Mouse (Mus musculus) ES-E14 (cell line): Measurements from ENCODE around the gene Dnah11. TPM values are rescaled to one million over a fixed set of nuclear protein-coding genes. Genes with fewer than 3 reads are reported as not detected.

Experiments
- DNase-seq: peaks from one replicate; pipeline ENCODE4 v3.0.0-alpha.2; 2013; ENCODE audit warnings: low read depth, low spot score
- H3K27ac ChIP-seq: 2 replicates; pipeline ENCODE4 v1.5.1; 2012; ENCODE audit warnings: low read depth, mild to moderate bottlenecking, low read length, moderate library complexity, mixed read lengths; ENCODE audit not compliant: poor library complexity, insufficient read depth, severe bottlenecking
- H3K36me3 ChIP-seq: 2 replicates; pipeline ENCODE4 v1.6.1; 2012; ENCODE audit warnings: mild to moderate bottlenecking, low read length, moderate library complexity, mixed read lengths; ENCODE audit not compliant: control insufficient read depth, poor library complexity, insufficient read depth, severe bottlenecking
- H3K4me1 ChIP-seq, 2 experiments: fragments of 150-350 bp in 1 of 2; sonication (generic) in 1 of 2; 2 replicates each; pipeline ENCODE4 v1.6.1; 2012; ENCODE audit warnings: low read length in 2 of 2, mild to moderate bottlenecking in 1 of 2, mixed read lengths in 1 of 2; ENCODE audit not compliant: control insufficient read depth in 2 of 2, insufficient read depth in 2 of 2, poor library complexity in 1 of 2
- H3K4me3 ChIP-seq, 2 experiments: fragments of 150-350 bp in 1 of 2; sonication (generic) in 1 of 2; 2 replicates each; pipeline ENCODE4 v1.5.1; 2012; ENCODE audit warnings: low read length in 2 of 2, low read depth in 1 of 2, mild to moderate bottlenecking in 1 of 2, mixed read lengths in 1 of 2; ENCODE audit not compliant: insufficient read depth in 1 of 2, poor library complexity in 1 of 2, severe bottlenecking in 1 of 2
- H3K9ac ChIP-seq: 2 replicates; pipeline ENCODE4 v1.6.1; 2012; ENCODE audit warnings: low read depth, mild to moderate bottlenecking, low read length, mixed read lengths; ENCODE audit not compliant: poor library complexity, insufficient read depth, severe bottlenecking
- H3K9me3 ChIP-seq: fragments of 150-350 bp; sonication (generic); 2 replicates; pipeline ENCODE4 v1.6.1; 2012; ENCODE audit warnings: low read depth, mild to moderate bottlenecking, low read length; ENCODE audit not compliant: control insufficient read depth, insufficient read depth
- CHD2 ChIP-seq: IDR thresholded peaks from 2 replicates; pipeline ENCODE4 v1.6.1; 2014; ENCODE audit warnings: mild to moderate bottlenecking, low read depth, low read length, inconsistent platforms
- HCFC1 ChIP-seq: IDR thresholded peaks from 2 replicates; pipeline ENCODE4 v1.6.1; 2012; ENCODE audit warnings: low read length, inconsistent platforms, borderline replicate concordance; ENCODE audit not compliant: insufficient read depth
- MAFK ChIP-seq: IDR thresholded peaks from 2 replicates; pipeline ENCODE4 v1.6.1; 2014; ENCODE audit warnings: mild to moderate bottlenecking, low read depth, low read length, inconsistent platforms; ENCODE audit not compliant: insufficient read depth
- ZC3H11A ChIP-seq: IDR thresholded peaks from 2 replicates; pipeline ENCODE4 v1.6.1; 2012; ENCODE audit warnings: low read depth, mild to moderate bottlenecking, inconsistent platforms, low read length, borderline replicate concordance
- ZNF384 ChIP-seq: IDR thresholded peaks from 2 replicates; pipeline ENCODE4 v1.6.1; 2012; ENCODE audit warnings: low read depth, low read length, inconsistent platforms
- in situ Hi-C, 2 experiments: fragments of 600-800 bp; cut with MboI; formaldehyde crosslinking; loops; one replicate each; pipeline ENCODE4 v1.15.1; 2025; ENCODE audit warnings: low sequenced_read_pairs in 2 of 2, inconsistent platforms in 1 of 2; ENCODE audit not compliant: unreplicated experiment in 2 of 2
- total RNA-seq: library from RNA; depleted of rRNA; stranded (reverse); fragments of 300-350 nt; gene quantifications from 2 replicates; pipeline ENCODE4 v1.2.3, GENCODE M21; 2012

Dnah11 gene
- total RNA-seq, 1 experiment: 0.45 TPM

GRCm38 (mm10) chr12:118189535-118189934, 9.3 kb downstream of the Dnah11 start:
- Histone ChIP-seq H3K36me3 (no peaks in the 10 kb centered on the region), H3K9me3 (no peaks in the 10 kb centered on the region), H3K27ac (no peak overlapping the region), H3K4me1 (no peaks in the 10 kb centered on the region; a peak in 1 of 4 replicates), H3K4me3 (no peak overlapping the region), H3K9ac (no peak overlapping the region)
- TF ChIP-seq ZC3H11A (no peak), HCFC1 (no peak), MAFK (peak; percentile 84), ZNF384 (no peak), CHD2 (no peak)
- DNase-seq: no peak
- in situ Hi-C loops: no loop called here

DNA sequence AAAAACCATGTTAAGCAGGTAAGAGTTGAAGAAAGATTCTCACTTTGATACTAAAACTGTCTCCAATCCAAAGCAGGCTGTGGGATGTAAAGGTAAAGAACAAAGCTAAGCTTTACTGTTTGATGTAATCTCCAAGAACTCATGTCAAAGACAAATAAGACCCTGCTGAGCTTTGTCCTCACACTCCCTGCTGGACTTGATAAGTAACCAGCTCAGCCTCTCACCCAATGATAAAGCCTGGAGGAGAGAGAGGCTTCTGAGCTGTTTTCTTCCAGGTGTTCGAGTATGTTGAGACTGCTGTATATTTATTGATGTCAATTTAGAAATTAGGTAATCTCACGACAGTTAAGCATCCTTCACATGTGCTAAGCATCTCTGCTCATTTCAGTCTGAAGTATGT, 11.2 kb downstream of the Dnah11 start:
- Histone ChIP-seq H3K9me3 (no peaks in the 10 kb centered on the region), H3K36me3 (no peaks in the 10 kb centered on the region), H3K27ac (no peak overlapping the region), H3K4me1 (no peaks in the 10 kb centered on the region; a peak in 1 of 4 replicates), H3K4me3 (no peak overlapping the region), H3K9ac (no peak overlapping the region)
- TF ChIP-seq MAFK (no peak), ZNF384 (no peak)
- in situ Hi-C loops: no loop called here
- no peak for DNase-seq

DNA sequence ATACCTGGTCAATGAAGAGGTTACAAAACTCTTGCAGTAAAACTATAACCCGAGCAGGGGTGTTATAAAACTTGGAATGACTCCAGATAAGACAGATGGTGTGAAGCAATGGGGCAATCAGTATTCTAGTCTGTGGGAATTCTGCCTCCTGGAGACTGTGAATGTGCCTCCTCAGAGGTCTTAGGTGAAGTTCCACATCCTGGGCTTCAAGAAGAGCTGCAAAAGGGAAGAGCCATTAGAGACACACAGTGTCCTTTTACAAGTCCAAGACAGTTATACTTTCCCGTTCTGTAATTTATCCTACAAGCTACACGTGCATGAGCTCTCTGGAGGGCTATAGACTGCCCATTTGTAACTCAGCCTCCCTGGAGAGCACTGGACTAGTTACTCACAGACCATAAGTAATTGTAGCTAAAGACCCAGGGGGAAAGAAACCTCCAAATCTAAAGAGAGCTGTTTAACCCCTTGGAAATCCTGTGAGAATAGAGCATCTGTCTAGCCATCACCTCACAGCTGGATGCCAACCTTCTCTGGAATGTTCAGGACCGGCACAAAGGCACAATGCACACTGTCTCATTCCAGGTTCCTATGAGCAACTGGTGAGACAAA, 11.9 kb downstream of the Dnah11 start:
- Histone ChIP-seq H3K9me3 (no peaks in the 10 kb centered on the region), H3K27ac (no peak overlapping the region), H3K4me1 (no peaks in the 10 kb centered on the region; a peak in 1 of 4 replicates), H3K4me3 (no peak overlapping the region), H3K36me3 (no peaks in the 10 kb centered on the region), H3K9ac (no peak overlapping the region)
- in situ Hi-C loops: no loop called here
- no peak for DNase-seq
- peak; percentile 21; the same call in 1 of the 2 replicates for TF ChIP-seq CHD2
- TF ChIP-seq HCFC1: no peak

DNA sequence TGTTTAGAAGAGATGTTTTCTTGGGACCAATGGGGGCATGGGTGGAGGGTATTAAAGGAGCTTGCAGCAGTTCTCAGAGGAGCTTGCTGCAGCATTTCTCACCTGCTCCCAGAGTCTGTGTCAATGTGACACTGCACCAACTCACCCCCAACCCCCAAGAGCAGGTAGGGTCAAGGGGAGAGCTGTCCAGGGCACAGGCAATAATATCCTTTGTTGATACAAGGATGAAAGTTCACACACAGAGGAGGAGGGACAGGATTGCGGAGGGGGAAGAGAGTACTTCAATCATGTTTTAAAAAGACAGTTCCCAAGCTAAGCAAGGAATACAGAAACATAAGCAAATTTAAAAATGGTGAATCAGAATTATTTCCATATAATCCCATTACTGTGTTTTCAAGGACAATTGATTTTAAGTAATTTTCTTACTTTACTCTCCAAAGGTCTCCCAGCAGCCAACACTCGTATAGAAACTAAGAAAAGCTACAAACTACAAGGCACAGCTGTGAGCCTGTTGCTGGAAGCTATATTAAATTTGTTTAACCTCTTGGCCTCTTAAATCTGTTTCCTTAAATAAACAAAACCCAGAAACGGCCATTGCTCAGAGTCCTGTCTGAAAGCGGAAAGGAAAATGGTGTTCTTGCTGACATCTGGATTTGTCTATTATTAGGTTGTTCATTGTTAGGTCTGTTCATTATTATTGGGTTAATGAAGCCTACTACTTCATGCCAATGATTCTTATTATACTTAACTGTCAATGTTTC, 12.5 kb downstream of the Dnah11 start:
- H3K9ac ChIP-seq: no peak overlapping the region
- H3K4me3 ChIP-seq: no peak overlapping the region
- in situ Hi-C loops: no loop called here
- no peak overlapping the region for H3K27ac ChIP-seq
- TF ChIP-seq CHD2 (no peak), ZC3H11A (no peak), ZNF384 (no peak), HCFC1 (no peak), MAFK (no peak)
- H3K36me3 ChIP-seq: no peaks in the 10 kb centered on the region
- no peaks in the 10 kb centered on the region; a peak in 1 of 4 replicates for H3K4me1 ChIP-seq
- no peak for DNase-seq
- no peaks in the 10 kb centered on the region for H3K9me3 ChIP-seq

- H3K4me3 ChIP-seq: no peak overlapping the region
- H3K9ac ChIP-seq: no peak overlapping the region
- H3K9me3 ChIP-seq: no peaks in the 10 kb centered on the region
- H3K36me3 ChIP-seq: no peaks in the 10 kb centered on the region
- no peaks in the 10 kb centered on the region; a peak in 1 of 4 replicates for H3K4me1 ChIP-seq
- no peak for DNase-seq
- no peak overlapping the region for H3K27ac ChIP-seq
- no peak for TF ChIP-seq HCFC1
- no peak for TF ChIP-seq ZNF384
- TF ChIP-seq ZC3H11A: no peak
- TF ChIP-seq MAFK: no peak
- TF ChIP-seq CHD2: no peak
- in situ Hi-C loops: no loop called here
Measured at GRCm38 (mm10) chr12:118184731-118185130, 14.1 kb downstream of the Dnah11 start.
